Mouse (Mus musculus) C2C12 (cell line): ENCODE measurements at regions not wholly inside any gene's neighbourhood (a gene's known extent, or its start where the extent isn't known, plus 50 kb on each side); places are given as distances from the start of the nearest gene placed in this dataset.

Experiments
- H3K27me3 ChIP-seq: one replicate; pipeline ENCODE4 v1.6.1; 2011; ENCODE audit not compliant: control insufficient read depth, insufficient read depth, insufficient read length
- H3K36me3 ChIP-seq: one replicate; pipeline ENCODE4 v1.6.1; 2011; ENCODE audit not compliant: control insufficient read depth, insufficient read depth
- H3K4me3 ChIP-seq: one replicate; pipeline ENCODE4 v1.5.1; 2011; ENCODE audit warnings: mild to moderate bottlenecking, control low read depth; ENCODE audit not compliant: poor library complexity, insufficient read depth, severe bottlenecking
- H3K79me2 ChIP-seq: one replicate; pipeline ENCODE4 v1.6.1; 2011; ENCODE audit not compliant: control insufficient read depth, insufficient read depth
- H3K79me3 ChIP-seq: one replicate; pipeline ENCODE4 v1.6.1; 2011; ENCODE audit warnings: low read depth, control low read depth
- H3ac ChIP-seq: one replicate; pipeline ENCODE3; 2011; ENCODE audit warnings: low read depth; ENCODE audit not compliant: control insufficient read depth, insufficient read length
- CEBPB ChIP-seq: IDR thresholded peaks from one replicate; pipeline ENCODE4 v1.6.1; 2011; ENCODE audit warnings: low read depth, mild to moderate bottlenecking, control low read depth, moderate library complexity
- CTCF ChIP-seq: IDR thresholded peaks from one replicate; pipeline ENCODE4 v1.5.1; 2011; ENCODE audit not compliant: control insufficient read depth, insufficient read depth, insufficient read length
- FOSL1 ChIP-seq: IDR thresholded peaks from one replicate; pipeline ENCODE4 v1.8.0; 2011; ENCODE audit warnings: mild to moderate bottlenecking, low read length; ENCODE audit not compliant: poor library complexity, insufficient read depth, severe bottlenecking
- MAX ChIP-seq: IDR thresholded peaks from one replicate; pipeline ENCODE4 v1.6.1; 2011; ENCODE audit warnings: mild to moderate bottlenecking, control low read depth
- MYOD1 ChIP-seq: IDR thresholded peaks from one replicate; pipeline ENCODE4 v1.6.1; 2011; ENCODE audit warnings: low read depth; ENCODE audit not compliant: control insufficient read depth, insufficient read length
- MYOG ChIP-seq: IDR thresholded peaks from one replicate; pipeline ENCODE4 v1.6.1; 2011; ENCODE audit not compliant: control insufficient read depth, insufficient read length; ENCODE audit errors: extremely low read depth
- USF1 ChIP-seq: IDR thresholded peaks from one replicate; pipeline ENCODE4 v1.6.1; 2011; ENCODE audit warnings: low read depth, mild to moderate bottlenecking, control low read depth, moderate library complexity

GRCm38 (mm10) chr10:17023571-17024293, 699.3 kb upstream of the Cited2 start:
- Histone ChIP-seq H3K79me3 (no peaks in the 10 kb centered on the region), H3K27me3 (no peaks in the 10 kb centered on the region), H3K36me3 (no peaks in the 10 kb centered on the region), H3ac (no peak overlapping the region), H3K4me3 (no peak overlapping the region), H3K79me2 (no peaks in the 10 kb centered on the region)
- TF ChIP-seq CEBPB (no peak), MAX (no peak), USF1 (no peak), MYOG (no peak)

GRCm38 (mm10) chr10:17024294-17024665, 698.7 kb upstream of the Cited2 start:
- TF ChIP-seq MAX (no peak), MYOG (no peak), USF1 (no peak), CEBPB (no peak), FOSL1 (no peak)
- H3K4me3 ChIP-seq = no peak overlapping the region

GRCm38 (mm10) chr10:17034892-17035775, 687.9 kb upstream of the Cited2 start:
- H3K79me2 ChIP-seq = no peaks in the 10 kb centered on the region
- no peak overlapping the region for H3K4me3 ChIP-seq
- H3K27me3 ChIP-seq = no peaks in the 10 kb centered on the region
- H3K79me3 ChIP-seq = no peaks in the 10 kb centered on the region
- no peaks in the 10 kb centered on the region for H3K36me3 ChIP-seq
- no peak overlapping the region for H3ac ChIP-seq
- no peak for TF ChIP-seq MYOD1
- TF ChIP-seq FOSL1 = peak; percentile 97
- peak; percentile 99 for TF ChIP-seq CEBPB

More at GRCm38 (mm10) chr10:17024294-17024665, 698.7 kb upstream of the Cited2 start:
- Histone ChIP-seq H3K79me3 (no peaks in the 10 kb centered on the region), H3K36me3 (no peaks in the 10 kb centered on the region), H3K27me3 (no peaks in the 10 kb centered on the region), H3K79me2 (no peaks in the 10 kb centered on the region), H3ac (no peak overlapping the region)

- H3K4me3 ChIP-seq = no peak overlapping the region
- H3K79me3 ChIP-seq = no peaks in the 10 kb centered on the region
- no peaks in the 10 kb centered on the region for H3K27me3 ChIP-seq
- no peak overlapping the region for H3ac ChIP-seq
- no peaks in the 10 kb centered on the region for H3K79me2 ChIP-seq
- TF ChIP-seq CTCF (no peak), USF1 (peak; percentile 84)
- no peaks in the 10 kb centered on the region for H3K36me3 ChIP-seq
Measured at GRCm38 (mm10) chr10:17038259-17039043, 684.6 kb upstream of the Cited2 start.

- no peak for TF ChIP-seq MAX
- no peak for TF ChIP-seq FOSL1
- no peak for TF ChIP-seq MYOG
- TF ChIP-seq CTCF = no peak
- peak; percentile 80 for TF ChIP-seq USF1
- TF ChIP-seq MYOD1 = no peak
- Histone ChIP-seq H3K27me3 (no peaks in the 10 kb centered on the region), H3K4me3 (no peak overlapping the region), H3K36me3 (no peaks in the 10 kb centered on the region), H3K79me3 (no peaks in the 10 kb centered on the region), H3ac (no peak overlapping the region), H3K79me2 (no peaks in the 10 kb centered on the region)
Measured at GRCm38 (mm10) chr10:17042090-17042489, 680.9 kb upstream of the Cited2 start.

GRCm38 (mm10) chr10:17042973-17043372, 680.0 kb upstream of the Cited2 start:
- Histone ChIP-seq H3ac (no peak overlapping the region), H3K36me3 (no peaks in the 10 kb centered on the region), H3K79me2 (no peaks in the 10 kb centered on the region), H3K4me3 (no peak overlapping the region), H3K27me3 (no peaks in the 10 kb centered on the region), H3K79me3 (no peaks in the 10 kb centered on the region)
- peak; percentile 18 for TF ChIP-seq FOSL1
- TF ChIP-seq MYOD1 = peak; percentile 31
- no peak for TF ChIP-seq CTCF
- TF ChIP-seq CEBPB = no peak
